In the genomic region with DNA sequence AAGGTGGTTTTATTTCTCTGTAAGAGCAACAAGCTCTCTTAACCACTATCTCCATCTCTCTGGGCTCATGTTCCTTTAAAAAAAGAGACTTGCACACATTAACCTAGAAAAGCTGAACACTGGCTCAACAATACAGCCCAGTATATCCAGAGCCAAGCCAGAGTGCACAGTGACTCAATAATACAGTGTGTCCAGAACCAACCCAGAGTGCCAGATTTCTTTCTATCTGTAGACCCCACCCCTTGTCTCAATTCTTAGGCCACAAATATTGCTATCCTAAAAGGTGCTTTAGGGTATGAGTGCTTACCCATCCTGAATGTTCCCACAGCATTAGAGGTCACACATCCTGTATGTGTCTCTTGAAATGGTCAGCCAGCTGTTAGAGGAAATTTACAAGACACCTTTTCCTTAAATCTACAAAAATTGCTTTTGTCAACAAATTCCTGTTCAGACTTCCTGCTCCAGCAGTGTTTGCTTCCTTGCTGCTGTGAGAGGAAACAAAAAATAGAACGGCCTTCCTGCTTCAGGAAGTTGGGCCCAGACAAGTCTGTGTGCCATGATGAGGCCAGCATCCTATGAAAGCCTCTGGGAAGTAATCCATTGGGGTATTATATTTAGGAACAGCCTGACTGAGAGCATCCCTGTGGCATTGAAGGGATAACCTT, we compare ENCODE assay signal across 8 mouse cellular contexts.
DNase-seq lines count a peak whose midpoint lies in the region; ATAC-seq and TF ChIP-seq lines count a peak whose summit lies in the region.

No protein-coding gene starts in this region.

- H3K4me1 ChIP-seq in intestine, embryonic 16.5 days (ENCODE audit: control insufficient read depth, insufficient read depth, low read length), result no peaks in the 10 kb centered on the region
- H3K4me1 ChIP-seq in intestine, embryonic 15.5 days (replicated peaks), result no peaks in the 10 kb centered on the region
- H3K4me1 ChIP-seq in lung, postnatal 0 days (ENCODE audit: insufficient read depth, low read depth, low read length), result no peaks in the 10 kb centered on the region; the same call in 1 of the 2 replicates

- no peak overlapping the region for H3K4me2 ChIP-seq in intestine, embryonic 16.5 days (ENCODE audit: low read depth, low read length)
- no peak overlapping the region for H3K4me2 ChIP-seq in intestine, embryonic 15.5 days (replicated peaks)
- no peak overlapping the region for H3K4me2 ChIP-seq in lung, postnatal 0 days (replicated peaks; ENCODE audit: low read depth, low read length)

- peak; percentile 65 for DNase-seq in heart, adult 8-10 months (ENCODE audit: low spot score)
- DNase-seq in kidney, adult 18-20 months, result peak; percentile 13
- peak; percentile 48 for DNase-seq in lung, postnatal 0 days (ENCODE audit: low spot score)
- no peak for DNase-seq in left cerebral cortex, adult 9 months (ENCODE audit: low spot score in 2 of 2)
- no peak for DNase-seq in layer of hippocampus, postnatal 36 days
- no peak for DNase-seq in adrenal gland, postnatal 14 days

- no peak overlapping the region for H3K4me3 ChIP-seq in intestine, embryonic 16.5 days (ENCODE audit: low read length)
- H3K4me3 ChIP-seq in intestine, embryonic 15.5 days (replicated peaks), result no peak overlapping the region
- H3K4me3 ChIP-seq in lung, postnatal 0 days (ENCODE audit: low read depth, low read length), result no peak overlapping the region

- peak overlapping the region; percentile 12 for H3K27ac ChIP-seq in intestine, embryonic 16.5 days (ENCODE audit: low read length)
- H3K27ac ChIP-seq in intestine, embryonic 15.5 days, result no peak overlapping the region
- H3K27ac ChIP-seq in lung, postnatal 0 days (ENCODE audit: low read length), result no peak overlapping the region; the same call in 1 of the 2 replicates

- WGBS in intestine, embryonic 16.5 days, result 64% methylated on average over 1 of the region's 1 CpGs
- 39% methylated on average over 1 of the region's 1 CpGs for WGBS in intestine, embryonic 15.5 days
- WGBS in lung, postnatal 0 days, result 7% methylated on average over 1 of the region's 1 CpGs

- peak; percentile 89 for TF ChIP-seq EP300 in lung, postnatal 0 days (IDR thresholded peaks at IDR 0.05)

- peak; percentile 62 for ATAC-seq in intestine, embryonic 16.5 days
- no peak for ATAC-seq in intestine, embryonic 15.5 days
- ATAC-seq in lung, postnatal 0 days, result peak; percentile 76

- no peak for TF ChIP-seq CTCF in lung, postnatal 0 days (IDR thresholded peaks at IDR 0.05)

- H3K9ac ChIP-seq in intestine, embryonic 16.5 days (ENCODE audit: low read depth, low read length), result no peak overlapping the region
- H3K9ac ChIP-seq in intestine, embryonic 15.5 days, result no peak overlapping the region
- no peak overlapping the region for H3K9ac ChIP-seq in lung, postnatal 0 days (replicated peaks; ENCODE audit: low read depth)

- no peaks in the 10 kb centered on the region for H3K27me3 ChIP-seq in intestine, embryonic 16.5 days (replicated peaks; ENCODE audit: control insufficient read depth, insufficient read depth, low read length)
- H3K27me3 ChIP-seq in intestine, embryonic 15.5 days (replicated peaks), result no peaks in the 10 kb centered on the region
- no peaks in the 10 kb centered on the region for H3K27me3 ChIP-seq in lung, postnatal 0 days (replicated peaks; ENCODE audit: insufficient read depth, low read length)

- no peaks in the 10 kb centered on the region for H3K36me3 ChIP-seq in intestine, embryonic 16.5 days (ENCODE audit: control insufficient read depth, insufficient read depth, low read length)
- no peaks in the 10 kb centered on the region for H3K36me3 ChIP-seq in intestine, embryonic 15.5 days
- no peaks in the 10 kb centered on the region for H3K36me3 ChIP-seq in lung, postnatal 0 days (ENCODE audit: insufficient read depth, low read length)

- H3K9me3 ChIP-seq in intestine, embryonic 16.5 days (ENCODE audit: control insufficient read depth, low read length), result no peaks in the 10 kb centered on the region
- no peaks in the 10 kb centered on the region for H3K9me3 ChIP-seq in intestine, embryonic 15.5 days
- no peaks in the 10 kb centered on the region for H3K9me3 ChIP-seq in lung, postnatal 0 days (ENCODE audit: low read length)

Comparison
In these comparisons a context has a peak if more than half of its experiments do, and no peak if none do; other contexts are left out.
1. DNase-seq: peak in heart, adult 8-10 months (single experiment), kidney, adult 18-20 months (single experiment) and lung, postnatal 0 days (single experiment); none in left cerebral cortex, adult 9 months (0 of 2), layer of hippocampus, postnatal 36 days (0 of 2) and adrenal gland, postnatal 14 days (single experiment).